Mouse (Mus musculus) cerebellum, postnatal 14 days (tissue): Measurements from ENCODE around the gene Sox6.

ENCODE experiments used
- DNase-seq, 2 experiments: peaks; one replicate each; pipeline ENCODE4 v3.0.0; 2021; ENCODE audit warnings: mixed read lengths in 2 of 2

Sox6 gene

GRCm38 (mm10) chr7:115889926-115890325, 148.7 kb downstream of the Sox6 start:
- DNase-seq, result peak in 1 of 2 experiments; percentile 7

DNA sequence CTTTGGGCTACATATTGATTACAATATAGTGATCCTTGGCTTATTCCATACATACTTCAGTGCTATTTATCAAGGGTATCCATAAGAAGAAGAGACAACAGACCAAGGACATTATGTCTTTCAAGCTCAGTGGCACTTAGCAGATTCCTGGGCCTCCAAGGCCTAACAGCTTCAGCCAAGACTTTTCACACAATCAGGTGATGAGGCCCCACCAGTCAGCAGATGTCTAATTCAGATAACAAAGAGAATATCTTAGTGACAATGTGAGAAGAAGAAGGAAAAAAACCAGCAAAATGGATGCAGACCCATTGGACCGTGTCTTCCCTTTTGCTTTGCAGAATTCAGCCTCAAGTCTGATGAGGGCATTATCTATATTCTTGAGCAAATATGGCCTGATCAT, 150.0 kb downstream of the Sox6 start:
- no peak for DNase-seq

DNA sequence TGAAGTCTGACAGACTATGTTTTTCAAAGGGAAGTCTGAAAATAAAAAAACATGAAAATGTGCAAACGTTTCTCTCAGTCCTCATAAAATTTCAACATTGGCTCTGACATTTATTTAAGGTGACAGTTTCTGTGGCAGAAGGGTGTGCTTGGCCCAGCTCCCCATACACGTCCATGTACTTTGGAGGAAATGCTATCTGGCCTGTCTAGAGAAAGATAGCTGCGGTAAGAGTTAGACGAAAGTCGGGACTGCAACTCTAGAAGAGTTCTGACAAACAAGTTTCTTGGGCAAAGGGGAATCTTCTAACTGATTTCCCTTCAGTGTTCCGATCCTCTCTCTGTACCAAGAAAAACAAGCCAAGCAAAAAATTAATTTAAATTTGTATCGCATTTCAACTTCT, 150.5 kb downstream of the Sox6 start:
- no peak for DNase-seq

DNA sequence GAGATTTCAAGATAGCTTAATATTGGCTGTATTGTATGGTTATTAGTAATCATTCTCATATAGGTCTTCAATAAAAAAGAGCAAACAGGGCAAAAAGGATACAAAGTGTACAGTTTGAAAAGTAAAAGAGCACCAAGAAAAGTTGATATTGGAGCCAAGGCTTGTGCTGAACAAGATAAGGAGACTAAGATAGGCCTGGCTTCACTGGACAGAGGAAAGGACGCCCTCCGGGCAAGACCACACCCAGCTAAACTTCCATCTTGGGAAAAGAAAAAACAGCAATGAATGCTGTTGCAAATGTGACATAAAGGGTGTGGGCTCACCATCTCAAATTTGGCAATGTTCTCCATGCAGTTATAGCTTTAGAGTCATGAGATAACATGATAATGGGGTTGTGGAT, 165.7 kb downstream of the Sox6 start:
- DNase-seq, result no peak

DNA sequence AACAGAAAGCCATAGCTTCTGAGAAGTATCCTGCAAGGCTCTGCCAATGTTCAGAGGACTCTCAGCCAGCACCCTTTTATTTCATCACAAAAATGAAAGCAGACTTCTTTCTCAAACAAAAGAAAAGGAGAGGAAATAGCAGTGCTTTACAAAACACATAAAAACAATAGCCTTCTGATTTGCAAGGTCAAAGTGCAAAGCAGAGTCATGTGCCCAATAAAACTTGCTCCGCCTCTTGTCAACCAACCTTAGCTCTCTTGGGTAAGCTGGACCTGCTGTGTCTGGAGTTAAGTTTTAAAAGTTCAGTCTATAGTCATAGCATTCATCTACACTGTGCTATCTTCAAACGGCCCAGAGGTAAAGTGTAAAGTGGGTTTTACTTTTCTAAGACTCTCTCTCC, 170.1 kb downstream of the Sox6 start:
- no peak for DNase-seq

DNA sequence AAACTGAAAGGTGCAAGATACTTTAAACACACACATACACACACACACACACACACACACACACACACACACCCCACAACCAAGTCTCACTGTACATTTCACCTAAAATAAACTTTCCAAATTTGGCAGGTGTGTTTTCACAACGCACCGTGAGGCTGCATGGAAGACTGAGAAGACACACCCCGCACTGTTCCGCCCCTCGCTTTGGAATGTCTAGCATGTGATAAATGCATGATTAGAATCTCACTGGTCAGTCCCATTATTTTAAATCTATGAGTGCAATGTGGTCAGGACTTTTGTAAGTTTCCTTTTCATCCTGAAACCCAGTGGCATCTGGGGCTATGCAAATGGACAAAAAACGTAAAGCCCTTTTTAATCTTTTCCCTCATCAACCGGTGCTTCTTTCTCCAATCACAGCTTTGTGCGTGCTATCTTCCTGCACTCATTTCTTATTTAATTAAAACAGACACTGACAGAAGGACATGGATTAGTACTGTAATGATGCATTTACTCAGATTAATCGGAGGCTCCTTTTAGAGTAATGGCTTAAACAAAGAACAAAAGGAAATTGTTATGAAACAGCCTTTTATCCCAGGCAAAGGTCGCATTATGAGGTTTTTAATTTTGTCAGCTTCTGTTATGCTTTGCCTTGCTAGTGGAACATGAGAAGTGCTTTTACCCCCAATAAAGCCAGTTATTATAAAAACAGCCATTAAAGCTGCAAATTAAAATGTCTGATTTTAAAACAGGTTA, 170.9 kb downstream of the Sox6 start:
- DNase-seq, result no peak

DNA sequence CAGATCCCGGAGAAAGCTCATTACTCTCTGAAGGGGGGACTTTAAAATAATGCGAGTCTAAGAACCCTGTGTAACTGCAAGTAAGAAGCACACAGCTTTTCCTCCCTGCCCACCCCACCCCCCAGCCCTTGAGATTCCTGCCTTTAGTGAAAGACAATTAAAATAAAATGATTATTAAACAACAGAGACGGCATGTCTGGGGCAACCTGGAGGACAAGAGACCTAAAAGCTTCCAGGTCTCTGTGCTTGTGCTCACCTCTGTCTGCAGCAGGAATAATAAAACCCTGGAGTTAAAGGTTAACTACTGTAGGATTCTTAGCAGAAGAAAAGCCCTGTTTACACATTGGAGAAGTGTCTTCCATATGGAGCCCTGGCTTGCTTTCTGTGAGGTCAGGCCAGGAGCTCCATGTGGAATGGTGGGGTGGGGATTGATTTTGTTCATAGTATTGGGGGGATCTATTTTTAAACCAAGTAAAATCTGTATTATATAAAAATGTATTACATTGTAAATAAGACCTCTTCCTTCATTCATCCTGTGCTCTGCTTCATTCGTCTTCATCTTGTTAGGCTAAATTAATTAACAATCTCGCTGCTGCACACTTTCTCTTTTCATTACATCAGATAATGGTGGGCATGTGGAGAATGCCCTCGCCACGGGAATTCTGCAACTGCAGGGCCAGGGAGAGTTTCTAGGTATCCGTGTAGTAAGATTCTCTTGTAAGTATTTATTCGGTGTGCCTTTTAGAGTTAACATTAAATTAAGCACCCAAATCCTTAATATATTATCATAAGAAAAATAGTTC, 171.7 kb downstream of the Sox6 start:
- DNase-seq, result no peak

GRCm38 (mm10) chr7:115865979-115866697, 172.5 kb downstream of the Sox6 start:
- DNase-seq, result no peak

GRCm38 (mm10) chr7:115865231-115865630, 173.4 kb downstream of the Sox6 start:
- no peak for DNase-seq

DNA sequence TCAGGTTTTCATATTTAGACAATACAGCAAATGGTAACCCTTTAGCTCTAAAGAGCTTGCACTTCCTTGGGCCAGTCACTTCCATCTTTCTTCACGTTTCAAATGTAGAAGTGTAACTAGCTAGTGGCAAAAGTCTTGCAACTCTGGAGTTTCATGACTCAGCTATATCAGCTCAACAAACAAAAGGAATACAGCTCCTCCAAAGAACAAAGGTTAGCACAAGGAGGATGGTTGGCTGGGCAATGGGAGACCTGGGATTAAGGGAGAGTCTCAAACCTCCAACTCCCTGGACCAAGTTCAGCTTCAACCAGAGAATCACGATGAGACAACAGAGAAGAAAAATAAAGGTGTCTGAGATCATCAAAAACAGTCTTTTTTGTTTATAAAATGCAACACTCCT, 174.2 kb downstream of the Sox6 start:
- DNase-seq, result no peak

DNA sequence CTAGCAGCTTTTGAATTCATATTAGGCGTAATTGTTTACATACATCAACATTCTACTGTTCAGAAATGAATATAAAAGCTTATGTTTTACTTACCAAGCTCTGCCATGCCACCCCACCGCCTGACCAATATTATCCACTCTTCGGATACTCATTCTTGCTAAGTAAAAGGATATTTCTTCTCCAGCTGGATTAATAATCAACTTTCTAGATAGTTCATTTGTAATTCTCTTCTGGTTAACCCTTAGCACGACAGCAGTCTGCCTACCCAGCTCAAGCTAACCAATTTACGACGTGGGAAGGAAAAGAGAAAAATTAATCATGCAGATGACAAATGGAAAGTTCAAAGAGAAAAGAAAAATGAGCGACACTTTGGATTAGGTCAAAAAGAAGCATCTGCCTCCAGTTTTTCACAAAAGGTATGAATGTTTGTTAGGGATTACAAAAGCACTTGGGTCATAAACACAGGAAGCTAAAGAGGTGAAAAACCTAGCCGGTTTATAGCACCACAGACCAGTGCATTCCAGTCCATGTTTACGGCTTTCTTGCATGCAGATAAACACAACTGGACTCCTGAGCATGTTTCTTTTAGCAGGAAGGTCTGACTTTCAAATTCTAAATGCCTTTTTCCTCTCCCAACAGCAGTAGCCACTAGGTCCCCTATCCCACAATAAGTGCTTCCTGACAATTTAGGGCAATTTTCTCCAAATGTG, 178.8 kb downstream of the Sox6 start:
- DNase-seq, result no peak

- DNase-seq, result no peak
These were observed 187.5 kb downstream of the Sox6 start for GRCm38 (mm10) chr7:115851131-115851530.

GRCm38 (mm10) chr7:115845791-115846366, 192.7 kb downstream of the Sox6 start:
- no peak for DNase-seq

- no peak for DNase-seq
These were observed 193.7 kb downstream of the Sox6 start for GRCm38 (mm10) chr7:115844910-115845309.

DNA sequence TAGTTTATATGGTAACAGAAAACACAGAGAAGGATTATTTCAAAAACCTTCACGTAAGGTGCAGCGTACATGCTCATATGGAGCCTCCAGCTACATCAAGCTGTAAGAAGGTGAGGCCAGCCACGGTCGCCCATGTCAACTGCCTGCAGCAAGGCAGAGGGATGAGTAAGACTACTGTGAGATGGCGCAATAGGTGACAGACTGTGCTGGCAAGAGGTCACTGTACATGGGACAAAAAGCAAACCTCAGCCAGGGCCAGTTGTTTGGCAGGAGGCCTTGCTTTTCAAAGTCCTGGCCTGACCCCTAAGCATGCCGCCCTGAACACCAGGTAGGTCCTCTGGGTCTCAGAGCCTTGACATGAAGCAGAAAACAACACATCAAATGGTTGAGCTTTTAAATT, 194.2 kb downstream of the Sox6 start:
- no peak for DNase-seq

GRCm38 (mm10) chr7:115842251-115842650, 196.3 kb downstream of the Sox6 start:
- DNase-seq, result no peak

GRCm38 (mm10) chr7:115840613-115841012, 198.0 kb downstream of the Sox6 start:
- DNase-seq, result no peak

GRCm38 (mm10) chr7:115835005-115835404, 203.6 kb downstream of the Sox6 start:
- no peak for DNase-seq

DNA sequence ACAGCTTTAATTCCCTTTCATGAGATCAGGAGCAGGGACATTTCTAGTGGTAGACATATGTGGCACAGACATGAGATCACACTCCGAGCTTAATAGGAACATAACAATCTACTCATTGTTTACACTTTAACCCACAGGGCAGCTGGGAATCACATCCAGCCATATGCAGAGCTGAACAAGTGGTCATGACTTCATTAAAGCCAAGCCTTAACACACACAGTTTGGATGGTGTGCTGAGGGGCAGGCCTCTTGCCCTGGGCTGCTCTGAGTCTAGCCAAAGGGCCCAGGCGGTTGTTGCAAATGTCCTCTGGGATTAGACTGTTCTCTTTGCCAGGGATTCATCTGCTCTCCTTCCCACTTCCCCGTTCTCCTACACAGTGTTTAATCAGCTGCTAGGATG, 204.9 kb downstream of the Sox6 start:
- no peak for DNase-seq

GRCm38 (mm10) chr7:115830938-115831873, 207.4 kb downstream of the Sox6 start:
- peak in 1 of 2 experiments; percentile 10 for DNase-seq

- no peak for DNase-seq
These were observed 208.2 kb downstream of the Sox6 start for GRCm38 (mm10) chr7:115830366-115830765.
